Mouse (Mus musculus): ENCODE data around the gene Slc25a19. TPM values are rescaled to one million over a fixed set of nuclear protein-coding genes. Genes with fewer than 3 reads are reported as not detected.

The Slc25a19 gene
- polyA plus RNA-seq, 1 experiment from 2014 or later = 37.5 TPM

- Histone ChIP-seq H3K36me3 (peaks cover 16% of the 10 kb centered on the region), H3K4me2 (no peak overlapping the region), H3K9ac (no peak overlapping the region), H3K27me3 (no peaks in the 10 kb centered on the region), H3K4me1 (replicated peaks) (no peaks in the 10 kb centered on the region), H3K27ac (replicated peaks) (no peak overlapping the region), H3K4me3 (no peak overlapping the region), H3K9me3 (no peaks in the 10 kb centered on the region)
- ATAC-seq (ENCODE audit: low read depth) = no peak
- 89% methylated on average over 4 of the region's 4 CpGs for WGBS
These were observed 11.4 kb upstream of the Slc25a19 start for GRCm38 (mm10) chr11:115639540-115639939.

- H3K36me3 ChIP-seq = peaks cover 11% of the 10 kb centered on the region
- no peak overlapping the region for H3K4me2 ChIP-seq
- no peak overlapping the region for H3K9ac ChIP-seq
- H3K27me3 ChIP-seq = no peaks in the 10 kb centered on the region
- H3K27ac ChIP-seq (replicated peaks) = no peak overlapping the region
- H3K9me3 ChIP-seq = no peaks in the 10 kb centered on the region
- WGBS = 83% methylated on average over 5 of the region's 5 CpGs
- no peak for ATAC-seq (ENCODE audit: low read depth)
- H3K4me1 ChIP-seq (replicated peaks) = no peaks in the 10 kb centered on the region
- H3K4me3 ChIP-seq = no peak overlapping the region
These were observed 10.7 kb upstream of the Slc25a19 start for GRCm38 (mm10) chr11:115638498-115639409.

GRCm38 (mm10) chr11:115636960-115637359 is 8.9 kb upstream of the Slc25a19 start:
- H3K9ac ChIP-seq = no peak overlapping the region
- no peaks in the 10 kb centered on the region for H3K27me3 ChIP-seq
- H3K4me2 ChIP-seq = no peak overlapping the region
- H3K27ac ChIP-seq (replicated peaks) = no peak overlapping the region
- H3K36me3 ChIP-seq = no peaks in the 10 kb centered on the region
- 81% methylated on average over 3 of the region's 3 CpGs for WGBS
- no peaks in the 10 kb centered on the region for H3K9me3 ChIP-seq
- ATAC-seq (ENCODE audit: low read depth) = no peak
- H3K4me1 ChIP-seq (replicated peaks) = no peaks in the 10 kb centered on the region
- H3K4me3 ChIP-seq = no peak overlapping the region

- WGBS = 67% methylated on average over 8 of the region's 8 CpGs
- H3K9me3 ChIP-seq = no peaks in the 10 kb centered on the region
- no peaks in the 10 kb centered on the region for H3K27me3 ChIP-seq
- no peak overlapping the region for H3K9ac ChIP-seq
- H3K27ac ChIP-seq (replicated peaks) = no peak overlapping the region
- ATAC-seq (ENCODE audit: low read depth) = no peak
- H3K4me3 ChIP-seq = no peak overlapping the region
- no peaks in the 10 kb centered on the region for H3K36me3 ChIP-seq
- H3K4me2 ChIP-seq = no peak overlapping the region
- no peaks in the 10 kb centered on the region for H3K4me1 ChIP-seq (replicated peaks)
These were observed 7.4 kb upstream of the Slc25a19 start for GRCm38 (mm10) chr11:115635484-115635883.

- Histone ChIP-seq H3K9me3 (no peaks in the 10 kb centered on the region), H3K27me3 (no peaks in the 10 kb centered on the region), H3K4me3 (no peak overlapping the region), H3K9ac (no peak overlapping the region), H3K27ac (replicated peaks) (no peak overlapping the region), H3K4me2 (no peak overlapping the region), H3K4me1 (replicated peaks) (no peaks in the 10 kb centered on the region), H3K36me3 (no peaks in the 10 kb centered on the region)
- WGBS = 88% methylated on average over 8 of the region's 8 CpGs
- ATAC-seq (ENCODE audit: low read depth) = no peak
These were observed 6.9 kb upstream of the Slc25a19 start for GRCm38 (mm10) chr11:115635041-115635440.

- Histone ChIP-seq H3K9ac (no peak overlapping the region), H3K4me1 (replicated peaks) (no peaks in the 10 kb centered on the region), H3K36me3 (no peaks in the 10 kb centered on the region), H3K27me3 (no peaks in the 10 kb centered on the region), H3K4me3 (no peak overlapping the region), H3K27ac (replicated peaks) (no peak overlapping the region), H3K4me2 (no peak overlapping the region), H3K9me3 (no peaks in the 10 kb centered on the region)
- 67% methylated on average over 3 of the region's 4 CpGs for WGBS
- ATAC-seq (ENCODE audit: low read depth) = no peak
These were observed 6.0 kb upstream of the Slc25a19 start for GRCm38 (mm10) chr11:115634109-115634508.

GRCm38 (mm10) chr11:115632862-115633261 is 4.8 kb upstream of the Slc25a19 start:
- H3K27me3 ChIP-seq = no peaks in the 10 kb centered on the region
- WGBS = 88% methylated on average over 10 of the region's 10 CpGs
- no peak overlapping the region for H3K27ac ChIP-seq (replicated peaks)
- no peaks in the 10 kb centered on the region for H3K9me3 ChIP-seq
- H3K36me3 ChIP-seq = no peaks in the 10 kb centered on the region
- no peak for ATAC-seq (ENCODE audit: low read depth)
- H3K9ac ChIP-seq = no peak overlapping the region
- H3K4me3 ChIP-seq = no peak overlapping the region
- H3K4me1 ChIP-seq (replicated peaks) = 0 out of 2 replicates have a peak, but pooled peaks cover 4% of the 10 kb centered on the region
- no peak overlapping the region for H3K4me2 ChIP-seq

- Histone ChIP-seq H3K9me3 (no peaks in the 10 kb centered on the region), H3K9ac (no peak overlapping the region), H3K36me3 (no peaks in the 10 kb centered on the region), H3K4me2 (no peak overlapping the region), H3K4me3 (no peak overlapping the region), H3K27ac (replicated peaks) (no peak overlapping the region), H3K4me1 (replicated peaks) (peaks cover 9% of the 10 kb centered on the region), H3K27me3 (no peaks in the 10 kb centered on the region)
- 83% methylated on average over 7 of the region's 7 CpGs for WGBS
- no peak for ATAC-seq (ENCODE audit: low read depth)
These were observed 4.2 kb upstream of the Slc25a19 start for GRCm38 (mm10) chr11:115632247-115632646.

- Histone ChIP-seq H3K9ac (no peak overlapping the region), H3K4me2 (no peak overlapping the region), H3K27ac (replicated peaks) (no peak overlapping the region), H3K9me3 (no peaks in the 10 kb centered on the region), H3K36me3 (no peaks in the 10 kb centered on the region), H3K4me3 (no peak overlapping the region), H3K27me3 (no peaks in the 10 kb centered on the region), H3K4me1 (replicated peaks) (peaks cover 16% of the 10 kb centered on the region)
- 13% methylated on average over 3 of the region's 3 CpGs for WGBS
- no peak for ATAC-seq (ENCODE audit: low read depth)
These were observed 3.4 kb upstream of the Slc25a19 start for GRCm38 (mm10) chr11:115631505-115631890.

GRCm38 (mm10) chr11:115630532-115631504 is 2.7 kb upstream of the Slc25a19 start:
- no peak overlapping the region for H3K9ac ChIP-seq
- H3K4me1 ChIP-seq (replicated peaks) = peaks cover 21% of the 10 kb centered on the region
- H3K9me3 ChIP-seq = no peaks in the 10 kb centered on the region
- H3K27me3 ChIP-seq = no peaks in the 10 kb centered on the region
- no peak overlapping the region for H3K27ac ChIP-seq (replicated peaks)
- 53% methylated on average over 16 of the region's 16 CpGs for WGBS
- H3K36me3 ChIP-seq = no peaks in the 10 kb centered on the region
- ATAC-seq (ENCODE audit: low read depth) = no peak
- H3K4me2 ChIP-seq = no peak overlapping the region
- H3K4me3 ChIP-seq = no peak overlapping the region

- H3K36me3 ChIP-seq = no peaks in the 10 kb centered on the region
- no peak overlapping the region for H3K27ac ChIP-seq (replicated peaks)
- H3K4me3 ChIP-seq = no peak overlapping the region
- H3K9me3 ChIP-seq = no peaks in the 10 kb centered on the region
- H3K9ac ChIP-seq = no peak overlapping the region
- peaks cover 22% of the 10 kb centered on the region for H3K4me1 ChIP-seq (replicated peaks)
- ATAC-seq (ENCODE audit: low read depth) = no peak
- H3K4me2 ChIP-seq = no peak overlapping the region
- H3K27me3 ChIP-seq = no peaks in the 10 kb centered on the region
- 90% methylated on average over 13 of the region's 13 CpGs for WGBS
These were observed 1.8 kb upstream of the Slc25a19 start for GRCm38 (mm10) chr11:115629734-115630531.

Measured in neural tube, embryonic 13.5 days (tissue).